Mouse (Mus musculus) hindbrain, embryonic 11.5 days (tissue): ENCODE measurements around the gene Pip5k1a. TPM values are rescaled to one million over a fixed set of nuclear protein-coding genes. Genes with fewer than 3 reads are reported as not detected.

ENCODE experiments used
- ATAC-seq: fragments of 200-750 bp; cut with Nextera tagmentation; 2 replicates; pipeline ENCODE4 v1.8.0; 2017; ENCODE audit warnings: mild to moderate bottlenecking, moderate TSS enrichment, moderate library complexity; ENCODE audit not compliant: low FRiP score
- DNase-seq: peaks from one replicate; pipeline ENCODE4 v3.0.0-alpha.2; 2015; ENCODE audit warnings: low spot score
- H3K27ac ChIP-seq: fragments of 300-500 bp; sonication (generic); 2 replicates; pipeline ENCODE4 v1.5.1; 2014; ENCODE audit warnings: mild to moderate bottlenecking, low read depth, low read length
- H3K27me3 ChIP-seq: fragments of 300-500 bp; sonication (generic); 2 replicates; pipeline ENCODE4 v1.6.1; 2014; ENCODE audit warnings: mild to moderate bottlenecking, low read length, moderate library complexity, mixed read lengths; ENCODE audit not compliant: control insufficient read depth, insufficient read depth
- H3K36me3 ChIP-seq: fragments of 300-500 bp; sonication (generic); 2 replicates; pipeline ENCODE4 v1.6.1; 2014; ENCODE audit warnings: mild to moderate bottlenecking, low read length, moderate library complexity, mixed read lengths; ENCODE audit not compliant: control insufficient read depth, insufficient read depth
- H3K4me1 ChIP-seq: fragments of 300-500 bp; sonication (generic); replicated peaks from 2 replicates; pipeline ENCODE4 v1.6.1; 2014; ENCODE audit warnings: low read length, mixed read lengths; ENCODE audit not compliant: control insufficient read depth, insufficient read depth
- H3K4me2 ChIP-seq: fragments of 300-500 bp; sonication (generic); replicated peaks from 2 replicates; pipeline ENCODE4 v1.6.1; 2014; ENCODE audit warnings: mild to moderate bottlenecking, low read depth, low read length
- H3K4me3 ChIP-seq: fragments of 300-500 bp; sonication (generic); 2 replicates; pipeline ENCODE4 v1.5.1; 2014; ENCODE audit warnings: low read depth, low read length
- H3K9ac ChIP-seq: fragments of 300-500 bp; sonication (generic); 2 replicates; pipeline ENCODE4 v1.6.1; 2014; ENCODE audit warnings: low read depth, low read length
- H3K9me3 ChIP-seq: fragments of 300-500 bp; sonication (generic); 2 replicates; pipeline ENCODE4 v1.6.1; 2016; ENCODE audit warnings: low read length; ENCODE audit not compliant: control insufficient read depth
- WGBS: fragments of 180-500 bp; shearing (Covaris S2); extraction: QIAGEN DNeasy Blood & Tissue Kit; methylation state at CpG from one replicate; pipeline ENCODE4 v1.1.7; 2014; 5-methylcytosine and 5-hydroxymethylcytosine counted together
- polyA plus RNA-seq: library from polyadenylated mRNA; unstranded; fragments of >200 nt; fragmentation: Nextera tagmentation; extraction: Ambion mirVana; gene quantifications from 2 replicates; pipeline ENCODE4 v1.2.1, GENCODE M21; 2014

Gene Pip5k1a
- polyA plus RNA-seq, 1 experiment from 2014 or later = 15.0 TPM

DNA sequence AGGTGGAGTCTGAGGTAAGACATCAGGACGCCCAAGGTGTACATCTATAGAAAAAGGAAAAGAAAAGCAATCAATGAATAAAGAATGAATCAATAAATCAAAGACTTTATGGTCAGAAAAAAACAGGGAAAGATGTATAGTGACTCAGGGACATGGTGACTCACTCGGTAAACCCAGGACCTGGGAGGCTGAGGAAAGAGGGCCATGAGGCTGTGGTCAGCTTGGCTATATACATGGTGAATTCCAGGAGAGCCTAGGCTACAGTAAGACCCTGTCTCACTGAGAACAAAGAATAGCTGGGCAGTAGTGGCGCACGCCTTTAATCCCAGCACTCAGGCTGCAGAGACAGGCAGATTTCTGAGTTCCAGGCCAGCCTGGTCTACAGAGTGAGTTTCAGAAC is 43.0 kb downstream of the Pip5k1a start:
- no peaks in the 10 kb centered on the region for H3K9me3 ChIP-seq
- no peak overlapping the region for H3K9ac ChIP-seq
- no peaks in the 10 kb centered on the region for H3K27me3 ChIP-seq
- no peaks in the 10 kb centered on the region for H3K4me1 ChIP-seq
- ATAC-seq (no peak), DNase-seq (no peak)
- WGBS = 91% methylated on average over 4 of the region's 4 CpGs
- no peak overlapping the region for H3K4me3 ChIP-seq
- H3K36me3 ChIP-seq = peaks cover 21% of the 10 kb centered on the region
- H3K4me2 ChIP-seq = no peak overlapping the region
- no peak overlapping the region for H3K27ac ChIP-seq

DNA sequence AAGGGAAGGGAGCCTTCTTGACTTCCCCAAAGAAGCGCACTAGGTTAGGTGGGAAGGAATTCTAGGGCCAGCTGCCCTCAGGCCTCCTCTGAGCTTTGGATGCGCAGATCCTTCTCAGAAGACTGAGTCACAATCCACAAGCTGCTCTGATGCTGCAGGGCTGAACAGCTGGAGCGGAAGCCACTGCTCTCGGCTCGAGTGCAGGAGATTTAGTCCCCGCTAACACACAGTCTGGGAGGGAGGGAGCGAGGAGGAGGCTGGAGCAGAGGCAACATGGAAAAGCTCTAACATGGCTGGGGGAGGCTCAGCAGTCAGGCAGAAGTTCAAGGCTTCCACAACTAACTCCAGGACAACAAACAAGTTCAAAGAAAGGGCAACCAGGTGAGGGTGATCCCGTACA is 48.7 kb downstream of the Pip5k1a start:
- Histone ChIP-seq H3K27ac (no peak overlapping the region), H3K27me3 (no peaks in the 10 kb centered on the region), H3K9me3 (no peaks in the 10 kb centered on the region), H3K9ac (no peak overlapping the region), H3K4me1 (no peaks in the 10 kb centered on the region), H3K4me3 (no peak overlapping the region), H3K36me3 (peaks cover 5% of the 10 kb centered on the region), H3K4me2 (no peak overlapping the region)
- ATAC-seq (no peak), DNase-seq (no peak)
- WGBS = 87% methylated on average over 8 of the region's 8 CpGs

DNA sequence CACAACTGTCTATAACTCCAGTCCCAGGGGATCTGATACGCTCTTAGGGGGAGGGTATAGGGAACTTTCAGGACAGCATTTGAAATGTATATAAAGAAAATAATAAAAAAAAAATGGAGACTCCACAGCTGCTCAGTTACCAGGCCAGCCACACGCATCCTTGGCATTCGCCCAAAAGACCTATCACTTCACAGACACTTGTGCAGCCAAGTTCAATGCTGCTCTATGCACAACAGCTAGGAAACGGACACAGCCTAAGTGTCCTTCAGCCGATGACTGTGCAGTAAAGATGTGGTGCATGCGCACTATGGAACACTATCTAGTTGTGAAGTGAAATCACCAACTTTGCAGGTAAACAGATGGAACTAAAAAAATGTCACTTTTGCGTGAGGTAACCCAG is 50.5 kb downstream of the Pip5k1a start:
- 96% methylated on average over 7 of the region's 7 CpGs for WGBS
- H3K9ac ChIP-seq = no peak overlapping the region
- no peaks in the 10 kb centered on the region for H3K4me1 ChIP-seq
- no peaks in the 10 kb centered on the region for H3K27me3 ChIP-seq
- no peak overlapping the region for H3K27ac ChIP-seq
- no peak overlapping the region for H3K4me2 ChIP-seq
- DNase-seq = no peak
- no peaks in the 10 kb centered on the region for H3K36me3 ChIP-seq
- no peak for ATAC-seq
- H3K9me3 ChIP-seq = no peaks in the 10 kb centered on the region
- H3K4me3 ChIP-seq = no peak overlapping the region

- ATAC-seq (no peak), DNase-seq (no peak)
- H3K27me3 ChIP-seq = no peaks in the 10 kb centered on the region
- H3K4me3 ChIP-seq = no peak overlapping the region
- no peak overlapping the region for H3K4me2 ChIP-seq
- no peaks in the 10 kb centered on the region for H3K36me3 ChIP-seq
- WGBS = 61% methylated on average over 10 of the region's 10 CpGs
- H3K9me3 ChIP-seq = no peaks in the 10 kb centered on the region
- no peak overlapping the region for H3K27ac ChIP-seq
- H3K4me1 ChIP-seq = no peaks in the 10 kb centered on the region
- no peak overlapping the region for H3K9ac ChIP-seq
These were observed 52.1 kb downstream of the Pip5k1a start for GRCm38 (mm10) chr3:95054481-95055260.

GRCm38 (mm10) chr3:95053701-95054100 is 53.0 kb downstream of the Pip5k1a start:
- H3K4me2 ChIP-seq = no peak overlapping the region
- H3K36me3 ChIP-seq = no peaks in the 10 kb centered on the region
- no peak overlapping the region for H3K9ac ChIP-seq
- no peak overlapping the region for H3K27ac ChIP-seq
- no peaks in the 10 kb centered on the region for H3K9me3 ChIP-seq
- no peaks in the 10 kb centered on the region for H3K27me3 ChIP-seq
- no peak overlapping the region for H3K4me3 ChIP-seq
- 44% methylated on average over 3 of the region's 3 CpGs for WGBS
- no peaks in the 10 kb centered on the region for H3K4me1 ChIP-seq
- DNase-seq = peak; percentile 64
- peak; percentile 25; the same call in 1 of the 2 replicates for ATAC-seq

GRCm38 (mm10) chr3:95052959-95053358 is 53.8 kb downstream of the Pip5k1a start:
- no peak overlapping the region for H3K9ac ChIP-seq
- H3K4me3 ChIP-seq = no peak overlapping the region
- H3K36me3 ChIP-seq = no peaks in the 10 kb centered on the region
- 34% methylated on average over 1 of the region's 1 CpGs for WGBS
- no peaks in the 10 kb centered on the region for H3K9me3 ChIP-seq
- H3K27me3 ChIP-seq = no peaks in the 10 kb centered on the region
- H3K4me1 ChIP-seq = no peaks in the 10 kb centered on the region
- peak; percentile 63 for DNase-seq
- H3K27ac ChIP-seq = no peak overlapping the region
- ATAC-seq = no peak
- no peak overlapping the region for H3K4me2 ChIP-seq

DNA sequence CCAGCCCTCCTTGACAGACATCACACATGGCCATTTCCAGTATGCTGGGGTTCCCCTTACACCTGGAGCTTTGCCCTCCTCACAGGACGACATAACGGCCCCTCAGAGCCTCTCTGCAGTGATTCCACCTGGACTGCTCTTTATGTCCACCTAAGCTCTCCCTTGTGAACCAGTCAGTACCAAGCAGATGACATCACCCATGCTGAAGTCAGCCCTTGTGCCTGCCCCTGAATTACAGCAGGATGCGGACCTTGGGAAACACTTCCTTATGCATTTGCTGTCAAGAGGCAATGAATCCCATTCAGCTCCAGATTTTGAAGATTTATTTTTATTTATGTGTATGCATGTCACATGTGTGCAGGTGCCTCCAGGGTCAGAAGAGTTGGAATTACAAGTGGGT is 58.8 kb downstream of the Pip5k1a start:
- H3K36me3 ChIP-seq = no peaks in the 10 kb centered on the region
- H3K4me3 ChIP-seq = no peak overlapping the region
- H3K9me3 ChIP-seq = no peaks in the 10 kb centered on the region
- H3K4me2 ChIP-seq = no peak overlapping the region
- H3K27ac ChIP-seq = no peak overlapping the region
- 78% methylated on average over 3 of the region's 3 CpGs for WGBS
- no peak for DNase-seq
- 0 out of 2 replicates have a peak, but pooled peaks cover under 1% of the 10 kb centered on the region for H3K4me1 ChIP-seq
- ATAC-seq = no peak
- no peaks in the 10 kb centered on the region for H3K27me3 ChIP-seq
- no peak overlapping the region for H3K9ac ChIP-seq

DNA sequence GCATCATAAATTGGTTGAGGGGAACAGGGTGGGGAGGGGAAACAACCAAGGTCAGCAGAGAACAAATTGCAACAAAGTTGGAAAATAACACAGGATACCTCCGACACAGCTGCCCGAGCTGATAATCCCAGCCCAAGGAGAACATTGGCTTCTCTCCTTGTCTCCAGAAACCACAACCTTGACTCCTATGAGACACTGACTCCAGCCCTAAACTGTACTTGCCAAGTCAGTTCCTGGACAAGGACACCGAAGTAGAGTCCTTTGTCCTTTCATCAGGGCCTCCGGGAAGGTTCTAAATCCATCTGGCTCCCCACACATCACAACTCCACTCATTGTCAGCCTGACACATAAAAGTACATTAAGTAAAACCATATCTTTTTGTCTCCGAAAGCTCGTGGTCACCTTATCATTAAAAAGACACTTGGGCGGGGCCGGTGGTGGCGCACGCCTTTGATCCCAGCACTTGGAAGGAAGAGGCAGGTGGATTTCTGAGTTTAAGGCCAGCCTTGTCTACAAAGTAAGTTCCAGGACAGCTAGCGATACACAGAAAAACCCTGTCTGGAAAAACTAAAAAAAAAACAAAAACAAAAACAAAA is 60.2 kb downstream of the Pip5k1a start:
- DNase-seq (no peak), ATAC-seq (no peak)
- 91% methylated on average over 11 of the region's 11 CpGs for WGBS

GRCm38 (mm10) chr3:95043251-95043650 is 63.5 kb downstream of the Pip5k1a start:
- no peaks in the 10 kb centered on the region for H3K36me3 ChIP-seq
- no peak overlapping the region for H3K9ac ChIP-seq
- H3K27ac ChIP-seq = no peak overlapping the region
- 79% methylated on average over 6 of the region's 6 CpGs for WGBS
- H3K4me3 ChIP-seq = no peak overlapping the region
- no peak for ATAC-seq
- 0 out of 2 replicates have a peak, but pooled peaks cover 3% of the 10 kb centered on the region for H3K4me1 ChIP-seq
- H3K4me2 ChIP-seq = no peak overlapping the region
- H3K9me3 ChIP-seq = no peaks in the 10 kb centered on the region
- DNase-seq = no peak
- no peaks in the 10 kb centered on the region for H3K27me3 ChIP-seq

More for the DNA sequence above, 60.2 kb downstream of the Pip5k1a start:
- H3K4me1 ChIP-seq = 0 out of 2 replicates have a peak, but pooled peaks cover 3% of the 10 kb centered on the region
- no peaks in the 10 kb centered on the region for H3K9me3 ChIP-seq
- no peaks in the 10 kb centered on the region for H3K27me3 ChIP-seq
- no peak overlapping the region for H3K9ac ChIP-seq
- H3K36me3 ChIP-seq = no peaks in the 10 kb centered on the region
- H3K4me3 ChIP-seq = no peak overlapping the region
- H3K27ac ChIP-seq = no peak overlapping the region
- H3K4me2 ChIP-seq = no peak overlapping the region
